Mouse (Mus musculus): ENCODE data around the gene Gm11639.

GRCm38 (mm10) chr11:104638006-104638405, 47.5 kb upstream of the Gm11639 start:
- TF ChIP-seq BHLHE40 (IDR thresholded peaks at IDR 0.05; ENCODE audit: low read depth, low read length) (no peak), TBP (conservative IDR thresholded peaks at IDR 0.05; ENCODE audit: low read depth, low read length) (no peak), MAZ (IDR thresholded peaks at IDR 0.05; ENCODE audit: low read depth, low read length) (no peak), UBTF (IDR thresholded peaks at IDR 0.05; ENCODE audit: low read depth, low read length) (no peak), CTCF (conservative IDR thresholded peaks at IDR 0.05 in 1 of 2, IDR thresholded peaks at IDR 0.05 in 1 of 2; ENCODE audit: low read depth in 2 of 2, low read length in 2 of 2) (no peak), POLR2A (IDR thresholded peaks at IDR 0.05; ENCODE audit: low read depth, low read length) (no peak), USF1 (IDR thresholded peaks at IDR 0.05; ENCODE audit: low read depth, low read length) (no peak)

Measured in CH12.LX (cell line).